Mouse (Mus musculus) adrenal gland, postnatal 4 days (tissue): ENCODE results near the gene Slc11a1. TPM values are rescaled to one million over a fixed set of nuclear protein-coding genes. Genes with fewer than 3 reads are reported as not detected.
"Not testable (repeated sequence)": the region's sequence is repeated elsewhere in the genome, so short reads cannot be mapped to it uniquely, and the experiment has no call there.

Source experiments
- DNase-seq, 2 experiments: peaks; one replicate each; pipeline ENCODE4 v3.0.0; 2021 to 2022; ENCODE audit warnings: low spot score in 2 of 2, mixed read lengths in 2 of 2
- long read RNA-seq, 2 experiments: library from polyadenylated mRNA; stranded (forward); transcript quantifications; one replicate each; pipeline ENCODE4 v2.0.0; 2021
- total RNA-seq, 2 experiments: library from RNA; stranded (reverse); gene quantifications; 2 replicates each; pipeline ENCODE4 v1.2.3; 2021

Gene Slc11a1
- total RNA-seq: 10 to 100 TPM; 10.2 to 13.6 TPM
- long read RNA-seq, experiment 1, partial matches to known transcripts: 5 of 8 reads
- long read RNA-seq, experiment 1, other reads (novel, unspliced or antisense): 3 of 8 reads
- long read RNA-seq, experiment 2, partial matches to known transcripts: 4 of 10 reads
- long read RNA-seq, experiment 2, other reads (novel, unspliced or antisense): 3 of 10 reads

GRCm38 (mm10) chr1:74374980-74375379, at the start of gene Slc11a1:
Gene Slc11a1 (plus strand): TSS chr1:74375195.
- no peak for DNase-seq

GRCm38 (mm10) chr1:74326916-74327315, 48.1 kb upstream of the Slc11a1 start:
- not testable (repeated sequence) for DNase-seq

GRCm38 (mm10) chr1:74329899-74330431, 45.0 kb upstream of the Slc11a1 start:
- DNase-seq: no peak

GRCm38 (mm10) chr1:74331046-74331681, 43.8 kb upstream of the Slc11a1 start:
- no peak for DNase-seq

DNA sequence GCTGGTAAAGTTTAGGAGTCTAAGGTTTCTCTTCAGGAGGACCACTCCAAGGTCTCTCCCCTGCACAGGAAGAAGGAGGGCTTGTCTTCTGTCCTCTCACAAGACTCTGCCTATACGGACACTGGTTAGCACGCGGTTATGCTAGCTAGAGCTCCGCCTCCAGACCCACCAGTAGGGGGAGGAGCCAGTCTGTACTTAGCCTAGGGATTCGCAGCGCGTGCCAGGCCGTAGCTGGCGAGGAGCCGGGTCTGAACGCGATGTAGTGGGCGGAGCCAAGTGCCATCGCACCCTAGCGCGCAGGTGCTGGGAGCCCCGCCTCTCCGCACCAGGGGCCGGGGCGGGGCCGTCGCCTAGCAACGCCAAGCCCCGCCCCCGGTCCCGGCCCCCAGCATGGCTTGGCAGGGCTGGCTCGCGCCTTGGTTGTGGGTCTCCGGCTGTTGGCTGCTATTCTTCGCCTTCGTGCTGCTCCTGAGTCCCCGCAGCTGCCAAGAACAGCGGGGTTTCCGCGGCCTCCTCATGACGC, 42.7 kb upstream of the Slc11a1 start:
- DNase-seq: peak; percentile 78 to 88

- DNase-seq: no peak
Measured at GRCm38 (mm10) chr1:74332930-74333329, 42.1 kb upstream of the Slc11a1 start.

- DNase-seq: no peak
Measured at GRCm38 (mm10) chr1:74334607-74335006, 40.4 kb upstream of the Slc11a1 start.

DNA sequence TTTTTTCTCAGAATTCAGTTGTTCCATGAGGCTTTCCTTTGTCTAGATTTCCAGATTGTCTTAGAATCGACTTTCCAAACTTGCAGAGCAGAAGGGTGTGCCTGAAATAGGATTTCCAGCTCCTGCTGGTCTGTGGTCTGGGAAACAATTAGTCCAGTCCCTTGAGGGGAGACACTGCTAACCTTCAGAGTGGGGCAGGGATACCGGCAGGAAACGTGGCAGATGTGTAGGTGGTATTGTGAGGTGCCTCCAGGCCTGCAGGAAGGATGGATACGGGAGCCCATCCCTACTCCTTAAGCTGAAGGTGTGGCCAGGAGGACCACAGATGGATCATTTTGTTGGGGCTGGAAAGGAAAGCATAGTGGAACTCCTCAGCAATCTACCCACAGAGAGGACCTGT, 40.0 kb upstream of the Slc11a1 start:
- DNase-seq: no peak

DNA sequence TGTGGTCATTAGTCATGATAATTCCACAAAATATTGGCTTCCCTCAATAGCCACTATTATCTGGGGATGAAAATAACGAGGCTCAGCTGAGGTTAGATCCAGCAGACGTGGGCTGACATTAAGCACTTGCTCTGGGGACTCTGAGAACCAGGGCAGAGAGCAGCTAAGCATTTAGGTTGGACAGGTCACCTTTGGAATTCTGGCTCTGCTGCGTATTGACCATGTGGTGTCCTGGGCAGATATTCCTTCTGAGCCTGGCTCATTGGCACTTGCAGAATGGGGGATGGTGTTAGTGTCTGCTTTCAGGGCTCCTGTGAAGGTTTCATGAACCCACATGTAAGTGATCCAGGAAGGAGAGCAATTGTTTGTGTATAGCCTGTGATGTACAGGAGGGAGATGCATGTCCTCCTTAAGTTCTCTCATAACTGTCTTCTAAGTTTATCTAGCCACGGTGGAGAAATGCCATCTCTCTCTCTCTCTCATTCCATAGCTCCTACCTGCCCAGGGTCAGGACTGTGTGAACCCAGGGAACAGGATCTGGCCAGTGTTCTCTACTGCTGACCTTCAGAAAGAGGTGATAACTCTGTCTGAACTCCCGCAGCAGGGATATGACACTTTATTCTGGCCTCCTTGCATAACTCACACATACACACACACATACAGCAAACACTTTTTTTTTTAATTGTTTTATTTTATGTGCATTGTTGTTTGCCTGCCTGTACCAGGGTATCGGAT, 39.4 kb upstream of the Slc11a1 start:
- DNase-seq: no peak

DNA sequence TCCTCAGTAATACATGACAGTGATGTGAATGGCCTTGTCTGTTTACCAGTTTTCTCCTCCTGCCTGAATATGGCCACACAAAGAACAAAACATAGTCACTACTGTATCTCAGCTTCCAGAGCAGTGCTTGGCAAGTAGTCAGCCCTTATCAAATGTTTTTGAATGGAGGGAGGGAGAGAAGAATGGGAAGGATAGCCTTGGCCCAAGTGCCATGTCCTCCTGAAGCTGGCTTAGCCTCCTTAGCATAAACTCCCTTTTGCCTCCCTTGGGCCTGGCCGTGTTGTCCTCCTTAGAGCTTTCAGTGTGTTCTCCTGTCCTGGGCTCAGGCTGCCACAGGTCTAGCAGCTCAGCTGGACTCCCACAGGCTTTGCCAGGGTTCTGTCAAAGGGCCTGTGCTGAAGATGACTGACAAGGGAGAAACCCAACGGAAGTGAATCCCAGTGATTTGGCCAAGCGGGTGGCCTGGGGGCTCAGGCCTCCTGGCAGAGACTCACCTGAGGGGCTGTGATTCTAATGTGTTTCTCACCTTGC, 37.7 kb upstream of the Slc11a1 start:
- DNase-seq: no peak

DNA sequence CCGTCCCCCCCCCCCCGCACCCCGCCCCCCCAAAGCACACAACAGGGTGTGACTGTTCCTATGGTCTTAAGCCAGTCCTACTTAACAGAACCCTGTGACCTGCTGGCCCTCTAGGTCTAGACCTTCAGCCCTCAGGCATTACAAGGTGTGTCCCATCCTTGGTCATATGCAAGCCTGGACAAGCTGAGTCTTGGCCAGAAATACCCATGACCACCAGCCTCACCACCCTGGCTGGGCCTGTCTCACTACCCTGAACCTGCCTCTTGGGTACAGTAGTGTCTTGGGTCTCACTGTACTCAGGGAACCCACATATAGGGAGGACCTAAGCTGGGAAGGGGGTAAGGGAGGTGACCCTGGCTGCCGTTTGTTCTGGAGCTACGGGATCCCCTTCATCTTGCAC, 37.0 kb upstream of the Slc11a1 start:
- DNase-seq: no peak

DNA sequence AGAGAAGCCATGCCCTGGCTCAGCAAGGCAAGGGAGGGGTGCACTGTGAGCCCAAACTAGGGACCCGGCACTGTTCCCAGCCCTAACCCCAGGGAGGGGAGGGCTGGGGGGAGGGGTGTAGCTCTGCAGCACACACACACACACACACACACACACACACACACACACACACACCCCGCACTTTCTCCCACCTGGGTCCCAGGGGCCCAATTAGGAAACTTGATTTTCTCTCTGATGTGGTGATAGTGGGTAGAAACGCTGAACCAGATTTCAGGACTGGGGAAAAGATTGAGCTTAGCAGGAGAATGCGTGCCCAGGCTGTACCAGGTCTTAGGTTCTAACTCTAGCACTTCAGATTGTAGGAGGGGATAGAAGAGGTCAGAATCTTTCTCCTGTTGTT, 36.4 kb upstream of the Slc11a1 start:
- DNase-seq: no peak

DNA sequence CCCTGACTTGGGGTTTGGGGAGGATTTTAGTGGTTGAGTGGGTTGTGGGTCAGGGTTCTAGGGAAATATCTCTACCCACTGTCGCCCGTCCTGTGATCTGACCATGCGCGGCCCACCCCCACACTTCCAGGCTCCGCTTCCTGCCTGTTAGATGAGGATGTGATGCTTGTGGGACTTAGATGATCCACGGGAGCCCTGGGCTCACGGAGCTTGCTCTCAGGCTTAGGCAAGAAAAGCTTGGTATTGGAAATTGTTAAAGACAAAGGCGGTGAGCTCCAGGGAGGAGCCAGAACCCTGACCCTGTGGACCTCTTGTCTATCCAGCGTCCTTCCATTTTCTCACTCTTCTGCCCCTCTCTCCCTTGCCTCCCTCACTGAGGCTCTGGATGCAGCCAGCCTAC, 35.1 kb upstream of the Slc11a1 start:
- no peak for DNase-seq

DNA sequence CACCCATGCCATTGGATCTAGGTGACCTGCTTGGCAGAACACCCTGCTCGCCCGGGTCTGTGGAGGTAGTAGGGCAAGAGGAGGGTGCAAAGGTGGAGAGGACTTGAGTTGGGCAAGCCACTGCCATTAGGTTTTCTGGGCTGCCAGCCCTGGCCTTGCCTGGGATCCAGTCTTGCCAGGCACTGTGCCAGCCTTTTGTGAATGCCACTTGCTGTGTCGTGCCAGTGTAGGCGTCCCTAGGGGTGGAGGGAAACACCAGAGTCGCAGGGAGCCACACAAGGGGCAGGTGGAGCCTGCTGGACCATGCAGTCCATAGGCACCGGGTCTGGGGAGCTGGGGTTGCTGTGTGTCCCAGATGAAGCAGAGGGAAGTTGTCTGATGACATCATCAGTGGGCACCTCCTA, 34.6 kb upstream of the Slc11a1 start:
- DNase-seq: peak; percentile 25 to 55

- not testable (repeated sequence) for DNase-seq
Measured at GRCm38 (mm10) chr1:74340992-74341391, 34.0 kb upstream of the Slc11a1 start.

- DNase-seq: no peak
Measured at GRCm38 (mm10) chr1:74341898-74342297, 33.1 kb upstream of the Slc11a1 start.

DNA sequence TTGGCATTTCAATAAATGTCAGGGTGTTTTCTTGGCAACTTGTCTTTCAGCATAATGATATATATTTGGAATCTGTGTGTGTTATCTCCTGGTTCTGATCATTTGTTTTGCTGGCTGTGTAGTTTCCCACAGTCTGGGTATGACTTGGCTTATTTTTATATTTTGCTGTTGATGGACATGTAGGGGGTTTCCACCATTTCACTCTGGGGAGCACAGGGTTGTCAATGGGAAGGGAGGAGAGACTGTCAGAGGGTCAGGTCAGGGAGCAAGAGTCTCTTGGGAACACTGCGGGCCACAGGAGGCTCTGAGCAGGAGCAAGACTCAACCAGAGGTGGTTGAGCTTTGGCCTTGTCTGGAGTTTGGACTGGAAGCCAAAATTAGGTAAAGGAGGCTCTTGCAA, 32.7 kb upstream of the Slc11a1 start:
- DNase-seq: no peak

DNA sequence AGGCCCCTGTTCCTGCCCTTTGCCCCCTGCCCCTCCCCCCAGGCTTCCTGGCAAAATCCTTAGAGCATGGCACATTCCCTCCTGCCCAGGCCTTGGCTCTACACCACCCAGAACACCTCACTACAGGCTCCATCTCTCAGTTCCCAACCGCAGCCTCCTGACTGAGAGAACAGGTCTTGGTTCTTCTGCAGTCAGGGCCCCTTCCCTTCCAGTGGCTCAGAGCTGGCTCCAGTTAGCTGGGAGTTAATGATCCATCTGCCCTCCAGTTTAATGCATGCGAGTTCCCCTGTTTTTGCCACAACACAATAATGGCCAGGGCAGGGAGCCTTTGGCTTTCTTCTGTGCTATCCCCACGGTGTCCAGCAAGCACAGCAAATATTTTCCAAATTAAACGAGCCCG, 31.8 kb upstream of the Slc11a1 start:
- no peak for DNase-seq

GRCm38 (mm10) chr1:74344163-74344916, 30.7 kb upstream of the Slc11a1 start:
- DNase-seq: no peak

GRCm38 (mm10) chr1:74351185-74351769, 23.7 kb upstream of the Slc11a1 start:
- no peak for DNase-seq
